Mouse (Mus musculus) neural tube, embryonic 15.5 days (tissue): ENCODE measurements at regions not wholly inside any gene's neighbourhood (a gene's known extent, or its start where the extent isn't known, plus 50 kb on each side); places are given as distances from the start of the nearest gene placed in this dataset.
A peak's percentile ranks its signal among the peaks of the same experiment; 100 is the strongest.

Source experiments
- ATAC-seq: fragments of 200-750 bp; cut with Nextera tagmentation; 2 replicates; pipeline ENCODE4 v1.8.0; 2017; ENCODE audit warnings: mild to moderate bottlenecking, moderate TSS enrichment, moderate library complexity; ENCODE audit not compliant: low FRiP score
- H3K27ac ChIP-seq: fragments of 300-500 bp; sonication (generic); replicated peaks from 2 replicates; pipeline ENCODE4 v1.5.1; 2015; ENCODE audit warnings: mild to moderate bottlenecking, inconsistent platforms
- H3K27me3 ChIP-seq: fragments of 300-500 bp; sonication (generic); replicated peaks from 2 replicates; pipeline ENCODE4 v1.6.1; 2015; ENCODE audit warnings: inconsistent platforms
- H3K36me3 ChIP-seq: fragments of 300-500 bp; sonication (generic); 2 replicates; pipeline ENCODE4 v1.6.1; 2015; ENCODE audit warnings: inconsistent platforms
- H3K4me1 ChIP-seq: fragments of 300-500 bp; sonication (generic); 2 replicates; pipeline ENCODE4 v1.6.1; 2015; ENCODE audit warnings: inconsistent platforms
- H3K4me2 ChIP-seq: fragments of 300-500 bp; sonication (generic); 2 replicates; pipeline ENCODE4 v1.6.1; 2015; ENCODE audit warnings: inconsistent platforms, mild to moderate bottlenecking, moderate library complexity
- H3K4me3 ChIP-seq: fragments of 300-500 bp; sonication (generic); replicated peaks from 2 replicates; pipeline ENCODE4 v1.5.1; 2015; ENCODE audit warnings: mild to moderate bottlenecking, inconsistent platforms
- H3K9ac ChIP-seq: fragments of 300-500 bp; sonication (generic); replicated peaks from 2 replicates; pipeline ENCODE4 v1.6.1; 2015; ENCODE audit warnings: mild to moderate bottlenecking, inconsistent platforms
- H3K9me3 ChIP-seq: fragments of 300-500 bp; sonication (generic); replicated peaks from 2 replicates; pipeline ENCODE4 v1.6.1; 2016; ENCODE audit warnings: inconsistent platforms
- WGBS: fragments of 180-500 bp; shearing (Covaris S2); methylation state at CpG from one replicate; pipeline ENCODE4 v1.1.7; 2015; ENCODE audit warnings: mixed read lengths; 5-methylcytosine and 5-hydroxymethylcytosine counted together

- WGBS, result 30% methylated on average over 1 of the region's 1 CpGs
- Histone ChIP-seq H3K27ac (no peak overlapping the region), H3K4me3 (no peak overlapping the region), H3K36me3 (no peaks in the 10 kb centered on the region), H3K4me2 (no peak overlapping the region), H3K4me1 (no peaks in the 10 kb centered on the region), H3K9ac (no peak overlapping the region), H3K27me3 (no peaks in the 10 kb centered on the region), H3K9me3 (no peaks in the 10 kb centered on the region)
- no peak for ATAC-seq
Observed at GRCm38 (mm10) chr13:117334125-117334524, 113.2 kb upstream of the Gm17509 start.

GRCm38 (mm10) chr13:117334539-117334938, 113.7 kb upstream of the Gm17509 start:
- WGBS, result 91% methylated on average over 5 of the region's 5 CpGs
- Histone ChIP-seq H3K9me3 (no peaks in the 10 kb centered on the region), H3K4me2 (no peak overlapping the region), H3K27ac (no peak overlapping the region), H3K27me3 (no peaks in the 10 kb centered on the region), H3K4me3 (no peak overlapping the region), H3K4me1 (no peaks in the 10 kb centered on the region), H3K9ac (no peak overlapping the region), H3K36me3 (no peaks in the 10 kb centered on the region)
- no peak for ATAC-seq

GRCm38 (mm10) chr13:117381086-117381595, 160.3 kb upstream of the Gm17509 start:
- no peaks in the 10 kb centered on the region for H3K36me3 ChIP-seq
- H3K4me2 ChIP-seq, result no peak overlapping the region
- H3K9me3 ChIP-seq, result no peaks in the 10 kb centered on the region
- no peak for ATAC-seq
- no peak overlapping the region for H3K27ac ChIP-seq
- H3K4me1 ChIP-seq, result peaks cover 5% of the 10 kb centered on the region; the same call in 1 of the 2 replicates
- WGBS, result 76% methylated on average over 4 of the region's 4 CpGs
- H3K9ac ChIP-seq, result no peak overlapping the region
- H3K27me3 ChIP-seq, result no peaks in the 10 kb centered on the region
- no peak overlapping the region for H3K4me3 ChIP-seq

GRCm38 (mm10) chr13:117383480-117384137, 162.7 kb upstream of the Gm17509 start:
- ATAC-seq, result peak; percentile 76
- Histone ChIP-seq H3K36me3 (no peaks in the 10 kb centered on the region), H3K4me1 (peaks cover 5% of the 10 kb centered on the region; the same call in 1 of the 2 replicates), H3K4me3 (no peak overlapping the region), H3K27ac (no peak overlapping the region), H3K4me2 (no peak overlapping the region), H3K27me3 (no peaks in the 10 kb centered on the region), H3K9me3 (no peaks in the 10 kb centered on the region), H3K9ac (no peak overlapping the region)
- 50% methylated on average over 12 of the region's 12 CpGs for WGBS

GRCm38 (mm10) chr13:117390287-117390686, 169.4 kb upstream of the Gm17509 start:
- H3K9me3 ChIP-seq, result no peaks in the 10 kb centered on the region
- no peak for ATAC-seq
- H3K27me3 ChIP-seq, result no peaks in the 10 kb centered on the region
- H3K9ac ChIP-seq, result no peak overlapping the region
- no peaks in the 10 kb centered on the region for H3K4me1 ChIP-seq
- H3K36me3 ChIP-seq, result no peaks in the 10 kb centered on the region
- no peak overlapping the region for H3K27ac ChIP-seq
- no peak overlapping the region for H3K4me2 ChIP-seq
- H3K4me3 ChIP-seq, result no peak overlapping the region

- Histone ChIP-seq H3K27me3 (no peaks in the 10 kb centered on the region), H3K4me2 (no peak overlapping the region), H3K36me3 (no peaks in the 10 kb centered on the region), H3K4me1 (no peaks in the 10 kb centered on the region), H3K9me3 (no peaks in the 10 kb centered on the region), H3K4me3 (no peak overlapping the region), H3K27ac (no peak overlapping the region), H3K9ac (no peak overlapping the region)
- ATAC-seq, result no peak
- 51% methylated on average over 1 of the region's 1 CpGs for WGBS
Observed at GRCm38 (mm10) chr13:117393488-117393887, 172.6 kb upstream of the Gm17509 start.

- Histone ChIP-seq H3K4me3 (no peak overlapping the region), H3K36me3 (no peaks in the 10 kb centered on the region), H3K4me1 (no peaks in the 10 kb centered on the region), H3K9ac (no peak overlapping the region), H3K4me2 (no peak overlapping the region), H3K27ac (no peak overlapping the region), H3K9me3 (no peaks in the 10 kb centered on the region), H3K27me3 (no peaks in the 10 kb centered on the region)
- 89% methylated on average over 4 of the region's 4 CpGs for WGBS
- ATAC-seq, result no peak
Observed at GRCm38 (mm10) chr13:117401245-117401644, 180.4 kb upstream of the Gm17509 start.

- no peak for ATAC-seq
- no peaks in the 10 kb centered on the region for H3K36me3 ChIP-seq
- H3K27me3 ChIP-seq, result no peaks in the 10 kb centered on the region
- 51% methylated on average over 7 of the region's 7 CpGs for WGBS
- H3K9ac ChIP-seq, result no peak overlapping the region
- no peak overlapping the region for H3K4me2 ChIP-seq
- H3K4me3 ChIP-seq, result no peak overlapping the region
- no peaks in the 10 kb centered on the region for H3K4me1 ChIP-seq
- no peaks in the 10 kb centered on the region for H3K9me3 ChIP-seq
- no peak overlapping the region for H3K27ac ChIP-seq
Observed at GRCm38 (mm10) chr13:117409940-117410339, 189.1 kb upstream of the Gm17509 start.

GRCm38 (mm10) chr13:117413616-117414015, 188.5 kb upstream of the Hcn1 start:
- H3K9ac ChIP-seq, result no peak overlapping the region
- H3K27me3 ChIP-seq, result no peaks in the 10 kb centered on the region
- ATAC-seq, result no peak
- H3K4me3 ChIP-seq, result no peak overlapping the region
- H3K4me2 ChIP-seq, result no peak overlapping the region
- H3K27ac ChIP-seq, result no peak overlapping the region
- no peaks in the 10 kb centered on the region for H3K36me3 ChIP-seq
- 86% methylated on average over 4 of the region's 4 CpGs for WGBS
- H3K4me1 ChIP-seq, result no peaks in the 10 kb centered on the region
- no peaks in the 10 kb centered on the region for H3K9me3 ChIP-seq

GRCm38 (mm10) chr13:117423558-117423957, 178.6 kb upstream of the Hcn1 start:
- Histone ChIP-seq H3K27me3 (no peaks in the 10 kb centered on the region), H3K4me2 (no peak overlapping the region), H3K9me3 (no peaks in the 10 kb centered on the region), H3K4me1 (no peaks in the 10 kb centered on the region), H3K27ac (no peak overlapping the region), H3K4me3 (no peak overlapping the region), H3K9ac (no peak overlapping the region), H3K36me3 (no peaks in the 10 kb centered on the region)
- WGBS, result 89% methylated on average over 4 of the region's 4 CpGs
- ATAC-seq, result no peak

GRCm38 (mm10) chr13:117425015-117425414, 177.1 kb upstream of the Hcn1 start:
- Histone ChIP-seq H3K4me1 (no peaks in the 10 kb centered on the region), H3K9ac (no peak overlapping the region), H3K4me3 (no peak overlapping the region), H3K27me3 (no peaks in the 10 kb centered on the region), H3K9me3 (no peaks in the 10 kb centered on the region), H3K4me2 (no peak overlapping the region), H3K36me3 (no peaks in the 10 kb centered on the region), H3K27ac (no peak overlapping the region)
- WGBS, result 89% methylated on average over 1 of the region's 1 CpGs
- no peak for ATAC-seq

GRCm38 (mm10) chr13:117467407-117467806, 134.7 kb upstream of the Hcn1 start:
- no peaks in the 10 kb centered on the region for H3K27me3 ChIP-seq
- H3K9me3 ChIP-seq, result no peaks in the 10 kb centered on the region
- no peak for ATAC-seq
- no peak overlapping the region for H3K9ac ChIP-seq
- no peak overlapping the region for H3K27ac ChIP-seq
- H3K4me3 ChIP-seq, result no peak overlapping the region
- no peaks in the 10 kb centered on the region for H3K4me1 ChIP-seq
- 82% methylated on average over 3 of the region's 3 CpGs for WGBS
- no peaks in the 10 kb centered on the region for H3K36me3 ChIP-seq
- no peak overlapping the region for H3K4me2 ChIP-seq
